Mouse (Mus musculus) MEL (cell line): ENCODE results near the gene Taf6. TPM values are rescaled to one million over a fixed set of nuclear protein-coding genes. Genes with fewer than 3 reads are reported as not detected.
A peak's percentile ranks its signal among the peaks of the same experiment; 100 is the strongest.

ENCODE experiments used
- DNase-seq: peaks from one replicate; pipeline ENCODE4 v3.0.0; 2011; ENCODE audit warnings: low read depth, low spot score
- H3K27ac ChIP-seq: 2 replicates; pipeline ENCODE4 v1.5.1; 2012; ENCODE audit warnings: low read depth, mild to moderate bottlenecking, control low read depth, low read length, moderate library complexity; ENCODE audit not compliant: control insufficient read depth
- H3K27me3 ChIP-seq, 2 experiments: fragments of 150-350 bp in 1 of 2; sonication (generic) in 1 of 2; 2 replicates each; pipeline ENCODE4 v1.6.1; 2012; ENCODE audit warnings: low read length in 2 of 2, mild to moderate bottlenecking in 2 of 2, improper control_type of control experiment in 1 of 2, moderate library complexity in 1 of 2; ENCODE audit not compliant: insufficient read depth in 2 of 2, control insufficient read depth in 1 of 2
- H3K36me3 ChIP-seq, 2 experiments: 2 replicates each; pipeline ENCODE4 v1.6.1; 2012 to 2014; ENCODE audit warnings: low read length in 2 of 2, improper control_type of control experiment in 1 of 2, inconsistent platforms in 1 of 2, mild to moderate bottlenecking in 1 of 2; ENCODE audit not compliant: insufficient read depth in 2 of 2, control insufficient read depth in 1 of 2
- H3K4me1 ChIP-seq, 2 experiments: fragments of 150-350 bp in 1 of 2; sonication (generic) in 1 of 2; 2 replicates each; pipeline ENCODE4 v1.6.1; 2012; ENCODE audit warnings: low read length in 2 of 2, improper control_type of control experiment in 1 of 2, mild to moderate bottlenecking in 1 of 2; ENCODE audit not compliant: insufficient read depth in 2 of 2, control insufficient read depth in 1 of 2
- H3K4me3 ChIP-seq, 2 experiments: fragments of 150-350 bp in 1 of 2; sonication (generic) in 1 of 2; 2 replicates each; pipeline ENCODE4 v1.5.1; 2012; ENCODE audit warnings: low read depth in 2 of 2, low read length in 2 of 2, mild to moderate bottlenecking in 2 of 2, moderate library complexity in 2 of 2, control low read depth in 1 of 2, improper control_type of control experiment in 1 of 2; ENCODE audit not compliant: control insufficient read depth in 1 of 2, insufficient read depth in 1 of 2
- H3K79me2 ChIP-seq: 2 replicates; pipeline ENCODE4 v1.6.1; 2012; ENCODE audit warnings: mild to moderate bottlenecking, low read length, moderate library complexity; ENCODE audit not compliant: control insufficient read depth, poor library complexity, insufficient read depth
- H3K9ac ChIP-seq: 2 replicates; pipeline ENCODE4 v1.6.1; 2012; ENCODE audit warnings: low read depth, mild to moderate bottlenecking, control low read depth, low read length, moderate library complexity; ENCODE audit not compliant: control insufficient read depth, poor library complexity, severe bottlenecking
- H3K9me3 ChIP-seq: fragments of 150-350 bp; sonication (generic); replicated peaks from 2 replicates; pipeline ENCODE4 v1.6.1; 2012; ENCODE audit warnings: mild to moderate bottlenecking, low read length, improper control_type of control experiment, moderate library complexity; ENCODE audit not compliant: insufficient read depth
- BHLHE40 ChIP-seq: IDR thresholded peaks from 2 replicates; pipeline ENCODE4 v1.6.1; 2012; ENCODE audit warnings: low read depth, mild to moderate bottlenecking, inconsistent platforms, low read length, improper control_type of control experiment, borderline replicate concordance
- CHD1 ChIP-seq: IDR thresholded peaks from 2 replicates; pipeline ENCODE4 v1.6.1; 2012; ENCODE audit warnings: low read depth, mild to moderate bottlenecking, inconsistent platforms, low read length, improper control_type of control experiment
- CTCF ChIP-seq, 3 experiments: IDR thresholded peaks in 2 of 3; conservative IDR thresholded peaks in 1 of 3; 2 replicates each; pipeline ENCODE4 v1.5.1; 2011 to 2012; ENCODE audit warnings: low read length in 3 of 3, low read depth in 2 of 3, mild to moderate bottlenecking in 2 of 3, improper control_type of control experiment in 1 of 3, inconsistent platforms in 1 of 3, mixed read lengths in 1 of 3, moderate library complexity in 1 of 3; ENCODE audit not compliant: control insufficient read depth in 1 of 3, insufficient read depth in 1 of 3, poor library complexity in 1 of 3, severe bottlenecking in 1 of 3
- E2F4 ChIP-seq: IDR thresholded peaks from 2 replicates; pipeline ENCODE4 v1.6.1; 2011; ENCODE audit warnings: low read depth, low read length, improper control_type of control experiment, borderline replicate concordance
- ELF1 ChIP-seq: IDR thresholded peaks from 2 replicates; pipeline ENCODE4 v1.6.1; 2014; ENCODE audit warnings: low read depth, mild to moderate bottlenecking, inconsistent platforms, low read length, improper control_type of control experiment, moderate library complexity
- EP300 ChIP-seq, 2 experiments: IDR thresholded peaks; 2 replicates each; pipeline ENCODE4 v1.6.1; 2011; ENCODE audit warnings: improper control_type of control experiment in 2 of 2, low read length in 2 of 2, low read depth in 1 of 2, mild to moderate bottlenecking in 1 of 2
- ETS1 ChIP-seq: IDR thresholded peaks from 2 replicates; pipeline ENCODE4 v1.6.1; 2012; ENCODE audit warnings: low read depth, mild to moderate bottlenecking, inconsistent platforms, low read length, improper control_type of control experiment, moderate library complexity
- GABPA ChIP-seq: IDR thresholded peaks from 2 replicates; pipeline ENCODE4 v1.6.1; 2012; ENCODE audit warnings: low read depth, mild to moderate bottlenecking, inconsistent platforms, low read length, improper control_type of control experiment, moderate library complexity
- HCFC1 ChIP-seq: IDR thresholded peaks from 2 replicates; pipeline ENCODE4 v1.6.1; 2012; ENCODE audit warnings: low read depth, mild to moderate bottlenecking, inconsistent platforms, low read length, improper control_type of control experiment, moderate library complexity
- KAT2A ChIP-seq: conservative IDR thresholded peaks from 2 replicates; pipeline ENCODE4 v1.6.1; 2012; ENCODE audit warnings: low read depth, low read length, improper control_type of control experiment, inconsistent platforms
- MAFK ChIP-seq: IDR thresholded peaks from 2 replicates; pipeline ENCODE4 v1.6.1; 2011; ENCODE audit warnings: low read depth, mild to moderate bottlenecking, low read length, improper control_type of control experiment, borderline replicate concordance
- MAX ChIP-seq: IDR thresholded peaks from 2 replicates; pipeline ENCODE4 v1.6.1; 2011; ENCODE audit warnings: low read length, improper control_type of control experiment
- MAZ ChIP-seq: IDR thresholded peaks from 2 replicates; pipeline ENCODE4 v1.6.1; 2012; ENCODE audit warnings: low read depth, mild to moderate bottlenecking, inconsistent platforms, low read length, improper control_type of control experiment
- MEF2A ChIP-seq: IDR thresholded peaks from 2 replicates; pipeline ENCODE4 v1.6.1; 2014; ENCODE audit warnings: low read depth, mild to moderate bottlenecking, inconsistent platforms, low read length, improper control_type of control experiment; ENCODE audit not compliant: poor library complexity, insufficient replicate concordance, severe bottlenecking; ENCODE audit errors: extremely low read depth
- MXI1 ChIP-seq: IDR thresholded peaks from 2 replicates; pipeline ENCODE4 v1.6.1; 2011; ENCODE audit warnings: mild to moderate bottlenecking, low read depth, low read length, improper control_type of control experiment
- MYB ChIP-seq: IDR thresholded peaks from 2 replicates; pipeline ENCODE4 v1.6.1; 2011; ENCODE audit warnings: mild to moderate bottlenecking, low read depth, low read length, improper control_type of control experiment
- MYC ChIP-seq: IDR thresholded peaks from 2 replicates; pipeline ENCODE4 v1.6.1; 2011; ENCODE audit warnings: low read depth, mild to moderate bottlenecking, low read length, improper control_type of control experiment, moderate library complexity
- NELFE ChIP-seq: IDR thresholded peaks from 2 replicates; pipeline ENCODE4 v1.6.1; 2011; ENCODE audit warnings: low read depth, low read length, improper control_type of control experiment
- NRF1 ChIP-seq: IDR thresholded peaks from 2 replicates; pipeline ENCODE4 v1.6.1; 2014; ENCODE audit warnings: low read depth, mild to moderate bottlenecking, inconsistent platforms, low read length, improper control_type of control experiment, moderate library complexity; ENCODE audit not compliant: poor library complexity, insufficient read depth, severe bottlenecking
- POLR2A ChIP-seq, 2 experiments: IDR thresholded peaks; 2 replicates each; pipeline ENCODE4 v1.6.1; 2011 to 2012; ENCODE audit warnings: low read length in 2 of 2, mild to moderate bottlenecking in 2 of 2, control low read depth in 1 of 2, improper control_type of control experiment in 1 of 2, low read depth in 1 of 2, moderate library complexity in 1 of 2; ENCODE audit not compliant: control insufficient read depth in 1 of 2, insufficient read depth in 1 of 2, poor library complexity in 1 of 2
- POLR2AphosphoS2 ChIP-seq: IDR thresholded peaks from 2 replicates; pipeline ENCODE4 v1.6.1; 2011; ENCODE audit warnings: low read length, improper control_type of control experiment
- POLR2AphosphoS5 ChIP-seq: IDR thresholded peaks from 2 replicates; pipeline ENCODE4 v1.6.1; 2012; ENCODE audit warnings: low read depth, borderline replicate concordance, mild to moderate bottlenecking, inconsistent platforms, low read length, moderate library complexity, mixed read lengths
- RAD21 ChIP-seq: IDR thresholded peaks from 2 replicates; pipeline ENCODE4 v1.6.1; 2011; ENCODE audit warnings: mild to moderate bottlenecking, low read depth, low read length, improper control_type of control experiment
- RCOR1 ChIP-seq: IDR thresholded peaks from 2 replicates; pipeline ENCODE4 v1.6.1; 2012; ENCODE audit warnings: low read depth, mild to moderate bottlenecking, inconsistent platforms, low read length, improper control_type of control experiment
- SIN3A ChIP-seq: IDR thresholded peaks from 2 replicates; pipeline ENCODE4 v1.6.1; 2012; ENCODE audit warnings: low read length, improper control_type of control experiment, inconsistent platforms
- SMC3 ChIP-seq: IDR thresholded peaks from 2 replicates; pipeline ENCODE4 v1.6.1; 2011; ENCODE audit warnings: low read depth, low read length, improper control_type of control experiment
- TAL1 ChIP-seq: IDR thresholded peaks from 2 replicates; pipeline ENCODE4 v1.6.1; 2012; ENCODE audit warnings: mild to moderate bottlenecking, inconsistent platforms, low read length, moderate library complexity, mixed read lengths
- TBP ChIP-seq: IDR thresholded peaks from 2 replicates; pipeline ENCODE4 v1.8.0; 2011; ENCODE audit warnings: low read depth, low read length, improper control_type of control experiment
- TCF12 ChIP-seq: IDR thresholded peaks from 2 replicates; pipeline ENCODE4 v1.6.1; 2014; ENCODE audit warnings: low read depth, mild to moderate bottlenecking, inconsistent platforms, low read length, improper control_type of control experiment, moderate library complexity
- USF1 ChIP-seq: IDR thresholded peaks from 2 replicates; pipeline ENCODE4 v1.6.1; 2014; ENCODE audit warnings: low read depth, mild to moderate bottlenecking, inconsistent platforms, low read length, improper control_type of control experiment, moderate library complexity
- USF2 ChIP-seq, 2 experiments: IDR thresholded peaks; 2 replicates each; pipeline ENCODE4 v1.6.1; 2011 to 2012; ENCODE audit warnings: improper control_type of control experiment in 2 of 2, low read length in 2 of 2, borderline replicate concordance in 1 of 2, inconsistent platforms in 1 of 2, low read depth in 1 of 2, mild to moderate bottlenecking in 1 of 2; ENCODE audit not compliant: insufficient read depth in 1 of 2
- ZC3H11A ChIP-seq: IDR thresholded peaks from 2 replicates; pipeline ENCODE4 v1.6.1; 2012; ENCODE audit warnings: low read depth, mild to moderate bottlenecking, inconsistent platforms, low read length, improper control_type of control experiment
- ZKSCAN1 ChIP-seq: IDR thresholded peaks from 2 replicates; pipeline ENCODE4 v1.6.1; 2012; ENCODE audit warnings: low read depth, mild to moderate bottlenecking, inconsistent platforms, low read length, improper control_type of control experiment, moderate library complexity
- ZMIZ1 ChIP-seq: IDR thresholded peaks from 2 replicates; pipeline ENCODE4 v1.6.1; 2012; ENCODE audit warnings: low read depth, mild to moderate bottlenecking, inconsistent platforms, low read length, improper control_type of control experiment, moderate library complexity
- ZNF384 ChIP-seq: IDR thresholded peaks from 2 replicates; pipeline ENCODE4 v1.6.1; 2012; ENCODE audit warnings: low read depth, mild to moderate bottlenecking, inconsistent platforms, low read length, improper control_type of control experiment
- polyA plus RNA-seq, 2 experiments: library from polyadenylated mRNA; stranded (reverse) in 1 of 2; unstranded in 1 of 2; fragments of >175 nt in 1 of 2; fragments of >200 nt in 1 of 2; gene quantifications; 2 replicates each; pipeline versions ENCODE4 v1.2.1 to v1.2.4; 2012; ENCODE audit warnings: low replicate concordance in 2 of 2, low read depth in 1 of 2; ENCODE audit not compliant: insufficient read length in 2 of 2, insufficient read depth in 1 of 2, missing spikeins in 1 of 2
- total RNA-seq: library from RNA; depleted of rRNA; stranded (reverse); fragments of 300-350 nt; gene quantifications from 2 replicates; pipeline ENCODE4 v1.2.3, GENCODE M21; 2012

The Taf6 gene
- total and polyA plus RNA-seq, 3 experiments: 52.6 to 94.7 TPM; not detected in 1

GRCm38 (mm10) chr5:138155443-138155976, 31.7 kb downstream of the Taf6 start, which contains the start of gene Zfp113:
Gene Zfp113, minus strand, starts transcription at chr5:138155744.
- DNase-seq: peak; percentile 98
- Histone ChIP-seq H3K4me3 (peak within 1 kb of the TSS; percentile 79 to 96), H3K27ac (peak within 1 kb of the TSS; percentile 70), H3K36me3 (peaks cover 0 to 3% of the 10 kb centered on the region in 2 experiments; a peak in 3 of 4 replicates), H3K4me1 (peaks cover 0 to 4% of the 10 kb centered on the region in 2 experiments; a peak in 1 of 4 replicates), H3K9ac (peak within 1 kb of the TSS; percentile 90), H3K27me3 (no peaks in the 10 kb centered on the region), H3K79me2 (peaks cover 5% of the 10 kb centered on the region), H3K9me3 (no peaks in the 10 kb centered on the region)
- no peak for TF ChIP-seq MEF2A
- no peak for TF ChIP-seq E2F4
- TF ChIP-seq RAD21: peak; percentile 59
- TF ChIP-seq GABPA: peak; percentile 70; the same call in 1 of the 2 replicates
- no peak for TF ChIP-seq TAL1
- TF ChIP-seq EP300 (IDR thresholded peaks at IDR 0.05; ENCODE audit: low read depth in 1 of 2, low read length in 2 of 2): peak in 1 of 2 experiments; percentile 40; a peak in 1 of 4 replicates
- TF ChIP-seq TBP: peak; percentile 86
- no peak for TF ChIP-seq USF2 (IDR thresholded peaks at IDR 0.05; ENCODE audit: borderline replicate concordance in 1 of 2, insufficient read depth in 1 of 2, low read depth in 1 of 2, low read length in 2 of 2)
- TF ChIP-seq SIN3A: peak; percentile 99
- TF ChIP-seq POLR2AphosphoS2: peak; percentile 60; the same call in 1 of the 2 replicates
- no peak for TF ChIP-seq CHD1
- TF ChIP-seq CTCF (IDR thresholded peaks at IDR 0.05 in 2 of 3, conservative IDR thresholded peaks at IDR 0.05 in 1 of 3; ENCODE audit: control insufficient read depth in 1 of 3, insufficient read depth in 1 of 3, low read depth in 2 of 3, low read length in 3 of 3, poor library complexity in 1 of 3, severe bottlenecking in 1 of 3): peak; percentile 85 to 97 (median 86)
- TF ChIP-seq NELFE: peak; percentile 89
- peak; percentile 82; the same call in 1 of the 2 replicates for TF ChIP-seq MYC
- no peak for TF ChIP-seq BHLHE40
- no peak for TF ChIP-seq MAFK
- TF ChIP-seq SMC3: peak; percentile 90
- no peak; the same call in 1 of the 2 replicates for TF ChIP-seq USF1
- TF ChIP-seq POLR2AphosphoS5: no peak
- TF ChIP-seq RCOR1: 0 out of 2 replicates have a peak, but pooled peaks have one; percentile 34
- TF ChIP-seq ZNF384: peak; percentile 32; the same call in 1 of the 2 replicates
- TF ChIP-seq ZC3H11A: peak; percentile 39; the same call in 1 of the 2 replicates
- peak; percentile 97 for TF ChIP-seq MAZ
- peak; percentile 45; the same call in 1 of the 2 replicates for TF ChIP-seq NRF1
- TF ChIP-seq MXI1: peak; percentile 95
- no peak for TF ChIP-seq MYB
- peak; percentile 56; the same call in 1 of the 2 replicates for TF ChIP-seq TCF12
- peak; percentile 43 to 86; a peak in 2 of 4 replicates for TF ChIP-seq POLR2A (IDR thresholded peaks at IDR 0.05; ENCODE audit: control insufficient read depth in 1 of 2, insufficient read depth in 1 of 2, low read depth in 1 of 2, low read length in 2 of 2, poor library complexity in 1 of 2)
- peak; percentile 68; the same call in 1 of the 2 replicates for TF ChIP-seq ETS1
- TF ChIP-seq MAX: peak; percentile 55; the same call in 1 of the 2 replicates
- TF ChIP-seq KAT2A: peak; percentile 85
- peak; percentile 97 for TF ChIP-seq HCFC1
- 0 out of 2 replicates have a peak, but pooled peaks have one; percentile 59 for TF ChIP-seq ZMIZ1
- no peak for TF ChIP-seq ZKSCAN1
- peak; percentile 87 for TF ChIP-seq ELF1
